Mouse (Mus musculus): Measurements from ENCODE around the gene Tssk2.

Tssk2 gene

GRCm38 (mm10) chr16:17949421-17949877, 51.0 kb downstream of the Tssk2 start:
- DNase-seq (ENCODE audit: low spot score), result no peak
